Mouse (Mus musculus): Measurements from ENCODE around the gene Ttf1. TPM values are rescaled to one million over a fixed set of nuclear protein-coding genes. Genes with fewer than 3 reads are reported as not detected.

The Ttf1 gene
- 1 to 10 TPM; 4.8 to 5.0 TPM for total RNA-seq (2021)
- long read RNA-seq, experiment 1, partial matches to known transcripts = 0 of 1 reads
- long read RNA-seq, experiment 1, other reads (novel, unspliced or antisense) = 1 of 1 reads
- long read RNA-seq, experiment 2, partial matches to known transcripts = 2 of 3 reads
- long read RNA-seq, experiment 2, other reads (novel, unspliced or antisense) = 1 of 3 reads

- peak; percentile 91 for DNase-seq (ENCODE audit: low spot score)
Measured at GRCm38 (mm10) chr2:29060135-29060597, at the start of gene Ttf1. Gene Ttf1 (plus strand): TSS chr2:29060262.

- DNase-seq (ENCODE audit: low spot score) = no peak
Measured at GRCm38 (mm10) chr2:29012523-29012922, 47.5 kb upstream of the Ttf1 start.

GRCm38 (mm10) chr2:29016599-29017587 lies 43.2 kb upstream of the Ttf1 start:
- no peak for DNase-seq (ENCODE audit: low spot score)

- DNase-seq (ENCODE audit: low spot score) = no peak
Measured at GRCm38 (mm10) chr2:29018680-29019079, 41.4 kb upstream of the Ttf1 start.

- no peak for DNase-seq (ENCODE audit: low spot score)
Measured at GRCm38 (mm10) chr2:29021025-29021424, 39.0 kb upstream of the Ttf1 start.

GRCm38 (mm10) chr2:29023001-29023400 lies 37.1 kb upstream of the Ttf1 start:
- no peak for DNase-seq (ENCODE audit: low spot score)

- no peak for DNase-seq (ENCODE audit: low spot score)
Measured at GRCm38 (mm10) chr2:29025284-29025683, 34.8 kb upstream of the Ttf1 start.

GRCm38 (mm10) chr2:29030048-29030734 lies 29.9 kb upstream of the Ttf1 start:
- no peak for DNase-seq (ENCODE audit: low spot score)

- no peak for DNase-seq (ENCODE audit: low spot score)
Measured at GRCm38 (mm10) chr2:29031951-29032350, 28.1 kb upstream of the Ttf1 start.

- DNase-seq (ENCODE audit: low spot score) = no peak
Measured at GRCm38 (mm10) chr2:29034542-29035475, 25.3 kb upstream of the Ttf1 start.

- DNase-seq (ENCODE audit: low spot score) = no peak
Measured at GRCm38 (mm10) chr2:29035698-29036097, 24.4 kb upstream of the Ttf1 start.

- DNase-seq (ENCODE audit: low spot score) = no peak
Measured at GRCm38 (mm10) chr2:29039741-29040140, 20.3 kb upstream of the Ttf1 start.

GRCm38 (mm10) chr2:29040594-29041476 lies 19.2 kb upstream of the Ttf1 start:
- no peak for DNase-seq (ENCODE audit: low spot score)

GRCm38 (mm10) chr2:29041477-29041768 lies 18.6 kb upstream of the Ttf1 start:
- DNase-seq (ENCODE audit: low spot score) = no peak

- no peak for DNase-seq (ENCODE audit: low spot score)
Measured at GRCm38 (mm10) chr2:29042124-29042523, 17.9 kb upstream of the Ttf1 start.

GRCm38 (mm10) chr2:29046151-29046550 lies 13.9 kb upstream of the Ttf1 start:
- DNase-seq (ENCODE audit: low spot score) = no peak

- DNase-seq (ENCODE audit: low spot score) = no peak
Measured at GRCm38 (mm10) chr2:29051932-29052331, 8.1 kb upstream of the Ttf1 start.

- DNase-seq (ENCODE audit: low spot score) = peak; percentile 35
Measured at GRCm38 (mm10) chr2:29052943-29053454, 7.1 kb upstream of the Ttf1 start.

GRCm38 (mm10) chr2:29053802-29054544 lies 6.1 kb upstream of the Ttf1 start:
- peak; percentile 50 for DNase-seq (ENCODE audit: low spot score)
